Mouse (Mus musculus): ENCODE results near the gene Pax3.

DNA sequence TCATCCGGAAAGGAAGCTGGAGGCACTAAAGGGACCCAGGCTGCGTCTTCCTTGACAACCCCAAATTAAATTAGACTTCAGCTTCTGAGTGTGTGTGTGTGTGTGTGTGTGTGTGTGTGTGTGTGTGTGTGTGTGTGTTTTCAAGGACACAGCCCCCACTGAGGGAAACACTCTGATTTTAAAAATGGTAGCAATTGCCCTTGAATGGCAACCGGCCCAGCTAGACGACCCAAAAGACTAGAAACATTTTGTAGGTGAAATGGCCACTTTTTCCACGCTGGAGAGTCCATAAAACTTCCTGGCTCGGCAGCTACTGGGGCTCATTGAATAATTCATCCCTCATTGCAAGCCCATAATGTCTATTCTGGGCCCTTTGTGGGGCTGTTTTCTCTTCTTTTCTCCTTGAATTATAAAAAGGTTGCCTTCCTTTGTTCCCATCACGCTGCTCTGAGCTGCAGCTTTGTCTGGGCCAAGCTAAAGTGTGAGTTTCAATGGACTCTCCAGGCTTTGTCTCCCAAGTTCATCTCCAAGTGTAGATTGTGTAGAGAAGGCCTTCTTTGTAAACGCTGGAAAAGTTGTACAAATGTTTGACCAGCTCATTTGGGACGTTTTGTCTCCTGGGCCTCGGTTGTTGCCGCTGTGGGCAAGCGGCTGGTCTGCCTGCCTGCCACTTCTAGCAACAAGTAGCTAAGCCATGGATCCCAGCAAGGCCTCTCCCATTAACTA, 6.4 kb downstream of the Pax3 start:
- TF ChIP-seq POLR2A (IDR thresholded peaks at IDR 0.05; ENCODE audit: low read depth, low read length): no peak
- TF ChIP-seq CTCF (conservative IDR thresholded peaks at IDR 0.05 in 1 of 2, IDR thresholded peaks at IDR 0.05 in 1 of 2; ENCODE audit: low read depth in 2 of 2, low read length in 2 of 2): no peak
